Mouse (Mus musculus): ENCODE data around the gene Serpina3c. TPM values are rescaled to one million over a fixed set of nuclear protein-coding genes. Genes with fewer than 3 reads are reported as not detected.
"Not testable (repeated sequence)": the region's sequence is repeated elsewhere in the genome, so short reads cannot be mapped to it uniquely, and the experiment has no call there.

Gene Serpina3c
- total RNA-seq, 2 experiments from 2014 or later: 0.22 to 0.45 TPM

DNA sequence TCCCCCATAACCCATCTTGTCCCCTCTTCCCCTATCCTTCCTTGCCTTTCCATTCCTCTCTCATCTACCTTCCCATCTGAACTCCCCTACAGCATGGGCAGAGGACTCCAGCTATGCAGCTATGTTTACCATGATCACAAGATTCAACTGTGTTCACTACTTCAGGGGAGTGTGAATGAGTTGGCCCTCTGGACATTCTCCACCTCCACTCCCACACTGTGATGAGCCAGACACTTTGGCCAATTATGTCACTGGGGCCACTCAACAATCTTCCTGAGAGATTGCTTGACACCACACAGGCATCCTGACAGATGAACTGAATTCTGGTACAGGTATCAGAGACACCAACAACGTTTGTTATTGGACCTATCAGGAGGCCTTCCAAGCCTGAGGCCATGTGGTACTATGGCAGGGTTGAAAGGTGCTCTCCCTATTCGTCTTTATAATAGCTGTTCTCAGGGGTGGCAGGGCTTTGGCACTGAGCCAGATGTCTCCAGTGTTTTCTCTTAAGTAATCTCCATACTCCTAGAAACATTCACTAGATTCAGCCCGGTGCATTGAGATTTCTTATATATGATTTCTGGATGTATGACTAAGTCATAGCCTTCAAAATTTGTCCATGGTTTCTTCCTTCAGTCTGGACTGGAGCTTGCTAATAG is 38.6 kb downstream of the Serpina3c start:
- DNase-seq: no peak
- intact Hi-C loops (cut with DNase I): no loop called here

DNA sequence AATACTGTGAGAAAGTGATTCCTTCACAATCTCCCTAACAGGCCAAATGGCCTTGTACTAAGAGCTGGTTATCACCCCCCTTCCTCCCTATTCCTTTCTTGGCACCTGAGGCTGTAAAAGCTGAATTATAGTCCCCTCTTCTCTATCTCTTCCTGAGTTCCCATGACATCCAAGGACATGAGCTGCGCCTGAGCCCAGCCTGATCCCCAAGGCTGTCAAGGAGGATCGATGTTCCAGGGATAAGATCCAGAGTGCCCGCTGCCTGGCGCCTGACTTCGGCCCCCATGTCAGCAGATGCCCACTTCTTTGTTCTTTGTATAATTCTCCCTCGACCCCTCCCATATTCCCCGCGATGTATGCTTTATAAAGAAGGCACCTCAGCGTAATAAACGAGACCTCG is 41.3 kb downstream of the Serpina3c start, which contains the start of gene Serpina3a:
TSS of gene Serpina3a (plus strand) at position 392 of the 400 bp plus-strand sequence.
- intact Hi-C loops (cut with DNase I); DNase-seq: not testable (repeated sequence)

DNA sequence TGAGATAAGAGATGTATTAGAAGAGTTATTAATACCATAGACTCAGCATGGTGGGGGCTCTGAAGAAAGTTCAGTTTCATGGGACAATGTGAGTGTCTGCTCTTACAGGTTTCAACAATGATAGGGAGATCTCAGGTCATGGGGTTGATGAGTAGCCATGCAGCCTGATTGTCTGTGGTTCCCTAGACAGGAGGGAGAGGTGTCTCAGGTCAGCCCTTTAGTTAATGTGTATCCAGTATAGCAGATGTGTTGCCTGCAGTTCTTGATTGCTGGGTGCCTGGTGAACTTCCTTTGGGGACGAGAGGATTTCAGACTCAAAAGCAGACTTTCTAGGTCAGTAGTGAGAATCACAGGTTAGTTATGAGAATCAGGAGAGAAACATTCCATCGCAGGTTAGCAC is 45.2 kb downstream of the Serpina3c start:
- DNase-seq: no peak
- intact Hi-C loops (cut with DNase I): no loop called here

DNA sequence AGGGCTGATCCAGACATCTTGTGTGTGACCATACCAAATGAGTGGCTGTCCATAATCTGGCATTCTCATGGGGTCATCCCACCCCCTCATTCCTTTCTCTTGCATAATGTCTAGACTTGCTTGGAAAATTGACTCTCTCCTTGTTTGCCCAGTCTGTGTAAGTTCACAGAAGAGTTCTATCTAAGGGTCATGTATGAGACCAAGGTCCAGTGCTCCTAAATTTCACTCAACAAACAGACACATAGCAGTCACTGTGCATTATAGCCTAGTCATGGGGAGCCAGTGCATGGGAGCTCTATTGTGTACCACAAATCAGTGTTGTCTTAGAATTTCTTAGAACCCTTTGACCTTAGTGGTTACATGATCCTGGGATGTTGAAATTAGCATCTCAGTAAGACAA is 46.8 kb downstream of the Serpina3c start:
- intact Hi-C loops (cut with DNase I): no loop called here
- DNase-seq: no peak

DNA sequence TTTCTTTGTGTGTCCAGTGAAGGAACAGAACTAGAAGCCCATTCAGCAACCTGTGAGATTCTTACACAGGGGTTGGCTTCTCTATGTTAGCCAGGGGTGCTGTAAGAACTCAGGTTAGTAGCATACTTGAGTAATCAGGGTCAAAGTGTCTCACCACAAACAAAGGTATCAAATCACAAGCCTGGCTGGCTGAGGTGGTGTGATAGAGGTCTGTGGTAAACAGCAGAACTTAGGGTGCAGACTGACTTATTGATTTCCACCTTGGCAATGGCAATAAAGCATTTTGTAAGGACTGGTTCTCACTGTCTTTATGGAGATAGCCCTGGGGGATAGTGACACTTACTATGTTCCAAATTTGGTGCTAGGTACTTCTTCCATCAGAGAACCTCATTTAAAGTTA is 47.8 kb downstream of the Serpina3c start:
- intact Hi-C loops (cut with DNase I): no loop called here
- no peak for DNase-seq

DNA sequence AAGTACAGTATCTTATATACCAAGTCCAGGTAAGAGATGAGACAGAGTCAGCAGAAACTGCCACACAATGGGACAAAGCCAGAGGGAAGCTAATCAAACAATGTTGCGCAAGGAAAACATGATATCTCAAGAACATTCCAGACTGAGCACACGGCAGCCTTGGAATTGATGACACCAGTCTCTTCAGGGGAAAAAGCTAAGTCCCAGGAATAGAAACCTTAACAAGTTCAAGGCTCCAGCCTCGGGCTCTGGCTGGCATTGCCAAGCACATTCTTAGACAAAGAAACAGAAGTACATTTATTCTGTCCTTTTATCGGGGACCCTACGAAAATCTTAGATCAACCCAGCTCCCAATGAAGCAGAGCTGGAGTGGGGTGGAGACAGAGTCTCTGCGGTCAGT is 52.9 kb downstream of the Serpina3c start, which contains the start of gene Serpina5:
TSS of gene Serpina5 (plus strand) at position 346 of the 400 bp plus-strand sequence.
- DNase-seq: no peak
- intact Hi-C loops (cut with DNase I): no loop called here

Other genes starting within 250 kb of the Serpina3c start
- gene Serpina1c, start 249.0 kb downstream of the Serpina3c start, total RNA-seq (2021): not detected
- not detected for gene Serpina1e, start 194.9 kb downstream of the Serpina3c start, total RNA-seq (2021)
- gene Serpina11, start 163.9 kb downstream of the Serpina3c start, total RNA-seq (2021): not detected
- gene Serpina9, start 140.1 kb downstream of the Serpina3c start, total RNA-seq (2021): not detected
- gene Serpina12, start 109.4 kb downstream of the Serpina3c start, total RNA-seq (2021): not detected
- not detected for gene Serpina5, start 52.8 kb downstream of the Serpina3c start, total RNA-seq (2021)
- not detected for gene Serpina3a, start 41.1 kb downstream of the Serpina3c start, total RNA-seq (2021)
- not detected for gene Serpina3b, start 25.9 kb downstream of the Serpina3c start, total RNA-seq (2021)
- gene Serpina3f, start 60.7 kb upstream of the Serpina3c start, total RNA-seq (2021): not detected
- gene Serpina3g, start 82.4 kb upstream of the Serpina3c start, total RNA-seq (2021): 1 to 10 TPM in 1 of 2 experiments, under 1 TPM in 1; 0.62 to 1.1 TPM
- 1 to 10 TPM in 1 of 2 experiments, under 1 TPM in 1; 0.62 to 1.6 TPM for gene Serpina3i, start 109.3 kb upstream of the Serpina3c start, total RNA-seq (2021)
- not detected for gene Serpina3j, start 160.7 kb upstream of the Serpina3c start, total RNA-seq (2021)
- not detected for gene Serpina3k, start 184.6 kb upstream of the Serpina3c start, total RNA-seq (2021)
- gene Serpina3m, start 184.6 kb upstream of the Serpina3c start, total RNA-seq (2021): not detected